Mouse (Mus musculus) inflammation-experienced regulatory T-cells, adult 16 weeks (primary cell): ENCODE results near the gene Stfa1. TPM values are rescaled to one million over a fixed set of nuclear protein-coding genes. Genes with fewer than 3 reads are reported as not detected.

Source experiments
- polyA plus RNA-seq: library from polyadenylated mRNA; unstranded; fragments of 100-300 nt; shearing (Covaris generic); gene quantifications from one replicate; pipeline ENCODE4 v1.2.1, GENCODE M21; 2017

The Stfa1 gene
- polyA plus RNA-seq, result not detected

GRCm38 (mm10) chr16:36276796-36277195 is at the start of gene Stfa1:
TSS of gene Stfa1 (plus strand) at chr16:36276951.

DNA sequence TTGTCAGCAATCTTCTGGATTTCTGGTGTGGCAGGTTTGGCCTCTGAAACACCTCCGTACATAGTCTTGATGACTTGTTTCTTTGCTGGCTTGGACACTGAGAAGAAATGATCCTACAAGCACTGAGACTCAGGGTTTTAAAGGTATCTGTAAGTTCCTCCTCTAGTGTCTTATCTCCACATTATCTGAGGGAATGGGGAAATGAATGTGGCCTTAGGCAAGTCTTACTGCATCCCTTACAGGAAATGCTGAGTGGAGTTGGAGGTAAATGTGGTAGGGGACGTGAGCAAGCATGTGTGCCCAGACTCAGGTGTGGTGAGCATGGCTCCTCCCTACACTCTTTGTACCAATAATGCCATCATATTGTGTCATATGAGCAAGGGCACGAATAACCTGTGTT is 57.5 kb downstream of the Stfa1 start, which contains the start of gene BC117090:
Gene BC117090, minus strand, starts transcription at position 101 of the 400 bp plus-strand sequence.

Other genes starting within 250 kb of the Stfa1 start
- 8.0 TPM for gene Wdr5b, start 235.8 kb upstream of the Stfa1 start, polyA plus RNA-seq
- 112 TPM for gene Fam162a, start 205.4 kb upstream of the Stfa1 start, polyA plus RNA-seq
- 41.5 TPM for gene Ccdc58, start 205.3 kb upstream of the Stfa1 start, polyA plus RNA-seq
- not detected for gene Csta1, start 145.7 kb upstream of the Stfa1 start, polyA plus RNA-seq
- not detected for gene Stfa2l1, start 120.1 kb upstream of the Stfa1 start, polyA plus RNA-seq
- not detected for gene Gm5483, start 92.7 kb upstream of the Stfa1 start, polyA plus RNA-seq
- not detected for gene Gm5416, start 66.5 kb upstream of the Stfa1 start, polyA plus RNA-seq
- 1.7 TPM for gene 2010005H15Rik, start 55.5 kb upstream of the Stfa1 start, polyA plus RNA-seq
- gene BC117090, start 57.4 kb downstream of the Stfa1 start, polyA plus RNA-seq, result not detected
- not detected for gene BC100530, start 90.8 kb downstream of the Stfa1 start, polyA plus RNA-seq
- not detected for gene Stfa2, start 131.5 kb downstream of the Stfa1 start, polyA plus RNA-seq
- gene Stfa3, start 178.4 kb downstream of the Stfa1 start, polyA plus RNA-seq, result 2.6 TPM